Mouse (Mus musculus) olfactory bulb, adult 2 months (tissue): ENCODE data around the gene Timm23. TPM values are rescaled to one million over a fixed set of nuclear protein-coding genes. Genes with fewer than 3 reads are reported as not detected.
A peak's percentile ranks its signal among the peaks of the same experiment; 100 is the strongest.
"Not testable (repeated sequence)": the region's sequence is repeated elsewhere in the genome, so short reads cannot be mapped to it uniquely, and the experiment has no call there.

Experiments
- H3K27ac ChIP-seq: fragments of 200-500 bp; 2 replicates; pipeline ENCODE4 v1.5.1; 2012; ENCODE audit warnings: low read depth, low read length; ENCODE audit not compliant: insufficient read depth
- H3K4me1 ChIP-seq: fragments of 200-500 bp; 2 replicates; pipeline ENCODE4 v1.6.1; 2012; ENCODE audit warnings: low read length; ENCODE audit not compliant: control insufficient read depth, insufficient read depth
- H3K4me3 ChIP-seq: fragments of 200-500 bp; 2 replicates; pipeline ENCODE4 v1.5.1; 2012; ENCODE audit warnings: mild to moderate bottlenecking, low read depth, low read length, moderate library complexity; ENCODE audit not compliant: insufficient read depth
- CTCF ChIP-seq: fragments of 200-500 bp; IDR thresholded peaks from 2 replicates; pipeline ENCODE4 v1.5.1; 2012; ENCODE audit warnings: low read depth, mild to moderate bottlenecking, low read length, moderate library complexity; ENCODE audit not compliant: insufficient read depth
- POLR2A ChIP-seq: fragments of 200-500 bp; IDR thresholded peaks from 2 replicates; pipeline ENCODE4 v1.6.1; 2012; ENCODE audit warnings: mild to moderate bottlenecking, low read depth, low read length, moderate library complexity; ENCODE audit not compliant: insufficient read depth
- WGBS: fragments of 180-500 bp; shearing (Covaris S2); methylation state at CpG from one replicate; pipeline ENCODE4 v1.1.7; 2018; 5-methylcytosine and 5-hydroxymethylcytosine counted together
- polyA plus RNA-seq: library from polyadenylated mRNA; stranded (reverse); fragments of >200 nt; gene quantifications from 2 replicates; pipeline ENCODE4 v1.2.4, GENCODE M21; 2012; ENCODE audit warnings: low replicate concordance; ENCODE audit not compliant: missing spikeins, insufficient read depth, insufficient read length

Timm23 gene
- not detected in 2 replicates for polyA plus RNA-seq

- peak within 1 kb of the TSS; percentile 66 for H3K4me3 ChIP-seq
- no peak within 1 kb of the TSS for H3K27ac ChIP-seq
- WGBS, result under 1% methylated on average over 77 of the region's 77 CpGs
- H3K4me1 ChIP-seq, result peaks cover 4% of the 10 kb centered on the region; the same call in 1 of the 2 replicates
- TF ChIP-seq POLR2A (peak; percentile 67), CTCF (peak; percentile 13; the same call in 1 of the 2 replicates)
Measured at GRCm38 (mm10) chr14:32201791-32202451, at the start of gene Timm23, which contains the start of gene Parg. TSS of gene Timm23 (minus strand) at chr14:32201898. TSS of gene Parg (plus strand) at chr14:32201949.

GRCm38 (mm10) chr14:32249616-32250015 is 47.9 kb upstream of the Timm23 start:
- H3K4me1 ChIP-seq, result no peaks in the 10 kb centered on the region
- 90% methylated on average over 6 of the region's 6 CpGs for WGBS
- no peak overlapping the region for H3K4me3 ChIP-seq
- TF ChIP-seq POLR2A, result no peak
- TF ChIP-seq CTCF, result no peak
- H3K27ac ChIP-seq, result no peak overlapping the region

DNA sequence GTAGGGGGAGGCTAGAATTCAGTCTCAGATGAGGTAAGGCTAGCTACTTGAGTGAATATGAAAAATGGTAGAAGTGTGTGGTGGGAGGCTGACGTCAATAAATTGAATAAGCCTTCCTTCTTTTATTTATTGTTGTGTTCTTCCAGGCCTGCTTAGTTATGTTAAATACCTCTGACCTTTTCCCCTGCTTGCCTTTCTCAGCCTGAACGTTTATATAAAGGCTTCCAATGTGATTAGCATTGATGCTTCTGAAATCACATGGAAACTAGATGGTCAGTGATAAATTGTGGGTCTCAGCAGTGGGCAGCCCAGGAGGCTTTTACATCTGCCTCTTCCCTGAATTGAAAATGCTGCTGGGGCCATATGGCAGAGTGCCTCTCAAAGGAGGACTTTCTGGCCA is 44.3 kb upstream of the Timm23 start:
- WGBS, result 36% methylated on average over 2 of the region's 2 CpGs
- H3K4me3 ChIP-seq, result no peak overlapping the region
- no peaks in the 10 kb centered on the region for H3K4me1 ChIP-seq
- no peak for TF ChIP-seq CTCF
- TF ChIP-seq POLR2A, result no peak
- no peak overlapping the region for H3K27ac ChIP-seq

- H3K4me1 ChIP-seq, result no peaks in the 10 kb centered on the region
- no peak overlapping the region for H3K4me3 ChIP-seq
- no peak overlapping the region for H3K27ac ChIP-seq
- 70% methylated on average over 4 of the region's 4 CpGs for WGBS
- no peak for TF ChIP-seq POLR2A
- TF ChIP-seq CTCF, result no peak
Measured at GRCm38 (mm10) chr14:32242401-32242800, 40.7 kb upstream of the Timm23 start.

- TF ChIP-seq CTCF (no peak), POLR2A (no peak)
- Histone ChIP-seq H3K4me3 (no peak overlapping the region), H3K4me1 (no peaks in the 10 kb centered on the region), H3K27ac (no peak overlapping the region)
- 0% methylated on average over 2 of the region's 2 CpGs for WGBS
Measured at GRCm38 (mm10) chr14:32228996-32229395, 27.3 kb upstream of the Timm23 start.

- H3K27ac ChIP-seq, result no peak overlapping the region
- TF ChIP-seq POLR2A (no peak), CTCF (no peak)
- no peak overlapping the region for H3K4me3 ChIP-seq
- no peaks in the 10 kb centered on the region for H3K4me1 ChIP-seq
Measured at GRCm38 (mm10) chr14:32226601-32227000, 24.9 kb upstream of the Timm23 start.

GRCm38 (mm10) chr14:32201354-32201753 is 344 bp downstream of the Timm23 start:
- H3K4me1 ChIP-seq, result peaks cover 4% of the 10 kb centered on the region; the same call in 1 of the 2 replicates
- H3K4me3 ChIP-seq, result peak overlapping the region; percentile 66
- no peak for TF ChIP-seq POLR2A
- no peak for TF ChIP-seq CTCF
- no peak overlapping the region for H3K27ac ChIP-seq
- under 1% methylated on average over 26 of the region's 26 CpGs for WGBS

DNA sequence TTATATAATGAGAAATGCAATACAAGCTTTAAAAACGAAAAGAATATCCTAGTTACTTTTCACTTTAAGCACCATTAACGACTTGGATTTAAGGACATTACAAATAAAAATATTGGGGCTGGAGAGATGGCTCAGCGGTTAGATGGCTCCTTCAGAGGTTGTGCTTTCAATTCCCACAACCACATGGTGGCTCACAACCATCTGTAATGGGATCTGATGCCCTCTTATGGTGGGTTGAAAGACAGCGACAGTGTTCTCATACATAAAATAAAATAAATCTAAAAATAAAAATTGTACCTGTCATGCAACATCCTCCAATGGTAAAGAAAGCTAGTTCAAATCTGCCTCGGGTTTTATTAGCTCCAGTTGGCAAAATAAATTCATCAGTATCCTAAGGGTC is 8.1 kb downstream of the Timm23 start:
- H3K4me3 ChIP-seq, H3K27ac ChIP-seq, H3K4me1 ChIP-seq: not testable (repeated sequence)
- 80% methylated on average over 5 of the region's 5 CpGs for WGBS

GRCm38 (mm10) chr14:32192437-32192836 is 9.3 kb downstream of the Timm23 start:
- 35% methylated on average over 3 of the region's 3 CpGs for WGBS
- H3K4me1 ChIP-seq, result no peaks in the 10 kb centered on the region
- no peak for TF ChIP-seq POLR2A
- no peak for TF ChIP-seq CTCF
- H3K27ac ChIP-seq, result no peak overlapping the region
- H3K4me3 ChIP-seq, result no peak overlapping the region
